Mouse (Mus musculus): ENCODE data around the gene Olfr1309. TPM values are rescaled to one million over a fixed set of nuclear protein-coding genes. Genes with fewer than 3 reads are reported as not detected.

The Olfr1309 gene
- polyA plus RNA-seq (2015; fragmentation: Nextera tagmentation; extraction: Ambion mirVana), result not detected in 2 replicates

GRCm38 (mm10) chr2:111990181-111990580, at the start of gene Olfr1309:
Gene Olfr1309, minus strand, starts transcription at chr2:111990281.

GRCm38 (mm10) chr2:112024312-112024711, 34.2 kb upstream of the Olfr1309 start, which contains the start of gene Olfr1311:
Gene Olfr1311, minus strand, starts transcription at chr2:112024412.

GRCm38 (mm10) chr2:112012608-112013007, 22.5 kb upstream of the Olfr1309 start, which contains the start of gene Olfr1310:
Gene Olfr1310, minus strand, starts transcription at chr2:112012708.

GRCm38 (mm10) chr2:111964844-111965243, 25.2 kb downstream of the Olfr1309 start, which contains the start of gene Olfr1308:
Gene Olfr1308, minus strand, starts transcription at chr2:111964944.

GRCm38 (mm10) chr2:111949340-111949739, 40.7 kb downstream of the Olfr1309 start, which contains the start of gene Olfr1307:
Gene Olfr1307, minus strand, starts transcription at chr2:111949440.

Other genes starting within 250 kb of the Olfr1309 start
- gene Olfr1301, start 239.3 kb downstream of the Olfr1309 start, polyA plus RNA-seq (2015; fragmentation: Nextera tagmentation; extraction: Ambion mirVana), result not detected in 2 replicates
- gene Olfr1302, start 212.9 kb downstream of the Olfr1309 start, polyA plus RNA-seq (2015; fragmentation: Nextera tagmentation; extraction: Ambion mirVana), result not detected in 2 replicates
- not detected in 2 replicates for gene Olfr1303, start 169.9 kb downstream of the Olfr1309 start, polyA plus RNA-seq (2015; fragmentation: Nextera tagmentation; extraction: Ambion mirVana)
- gene Olfr1305, start 113.1 kb downstream of the Olfr1309 start, polyA plus RNA-seq (2015; fragmentation: Nextera tagmentation; extraction: Ambion mirVana), result not detected in 2 replicates
- gene Olfr1306, start 74.0 kb downstream of the Olfr1309 start, polyA plus RNA-seq (2015; fragmentation: Nextera tagmentation; extraction: Ambion mirVana), result not detected in 2 replicates
- 0.03 TPM in 1 of 2 replicates, not detected in the other for gene Olfr1307, start 40.8 kb downstream of the Olfr1309 start, polyA plus RNA-seq (2015; fragmentation: Nextera tagmentation; extraction: Ambion mirVana)
- gene Olfr1308, start 25.3 kb downstream of the Olfr1309 start, polyA plus RNA-seq (2015; fragmentation: Nextera tagmentation; extraction: Ambion mirVana), result not detected in 2 replicates
- gene Olfr1310, start 22.4 kb upstream of the Olfr1309 start, polyA plus RNA-seq (2015; fragmentation: Nextera tagmentation; extraction: Ambion mirVana), result not detected in 2 replicates
- not detected in 2 replicates for gene Olfr1311, start 34.1 kb upstream of the Olfr1309 start, polyA plus RNA-seq (2015; fragmentation: Nextera tagmentation; extraction: Ambion mirVana)
- not detected in 2 replicates for gene Olfr1312, start 60.0 kb upstream of the Olfr1309 start, polyA plus RNA-seq (2015; fragmentation: Nextera tagmentation; extraction: Ambion mirVana)
- gene Olfr1313, start 87.6 kb upstream of the Olfr1309 start, polyA plus RNA-seq (2015; fragmentation: Nextera tagmentation; extraction: Ambion mirVana), result not detected in 2 replicates
- not detected in 2 replicates for gene Olfr1314, start 106.5 kb upstream of the Olfr1309 start, polyA plus RNA-seq (2015; fragmentation: Nextera tagmentation; extraction: Ambion mirVana)
- gene Olfr1315-ps1, start 125.2 kb upstream of the Olfr1309 start, polyA plus RNA-seq (2015; fragmentation: Nextera tagmentation; extraction: Ambion mirVana), result not detected in 2 replicates
- gene Olfr1316, start 144.7 kb upstream of the Olfr1309 start, polyA plus RNA-seq (2015; fragmentation: Nextera tagmentation; extraction: Ambion mirVana), result not detected in 2 replicates
- gene Olfr1317, start 150.0 kb upstream of the Olfr1309 start, polyA plus RNA-seq (2015; fragmentation: Nextera tagmentation; extraction: Ambion mirVana), result not detected in 2 replicates
- 0.04 TPM in 1 of 2 replicates, not detected in the other for gene Olfr1318, start 163.9 kb upstream of the Olfr1309 start, polyA plus RNA-seq (2015; fragmentation: Nextera tagmentation; extraction: Ambion mirVana)
- gene Lpcat4, start 249.2 kb upstream of the Olfr1309 start, polyA plus RNA-seq (2015; fragmentation: Nextera tagmentation; extraction: Ambion mirVana), result 30.5 and 31.2 TPM in 2 replicates

Data from neural tube, postnatal 0 days (tissue).